Mouse (Mus musculus): ENCODE measurements around the gene Steap3.

The Steap3 gene

DNA sequence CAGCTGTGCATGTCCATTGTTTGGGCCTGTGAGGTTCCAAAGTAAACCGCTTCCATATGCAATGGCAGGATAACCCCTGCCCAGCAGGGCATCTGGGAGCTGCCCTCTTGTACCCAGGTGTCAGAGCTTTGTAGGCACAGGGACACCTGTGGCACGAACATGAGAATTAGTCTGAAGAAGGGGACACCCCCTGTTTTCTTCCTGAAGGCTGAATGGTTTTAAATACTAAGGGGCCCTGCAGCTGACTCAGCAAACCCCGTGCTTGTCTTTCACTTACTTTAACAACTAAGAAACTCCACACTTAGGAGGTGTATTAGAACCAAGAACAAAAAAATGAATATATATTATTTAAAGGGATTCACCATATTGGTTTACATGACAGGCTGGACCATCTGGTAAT lies 74.4 kb downstream of the Steap3 start:
- DNase-seq (ENCODE audit: low read depth), result no peak

DNA sequence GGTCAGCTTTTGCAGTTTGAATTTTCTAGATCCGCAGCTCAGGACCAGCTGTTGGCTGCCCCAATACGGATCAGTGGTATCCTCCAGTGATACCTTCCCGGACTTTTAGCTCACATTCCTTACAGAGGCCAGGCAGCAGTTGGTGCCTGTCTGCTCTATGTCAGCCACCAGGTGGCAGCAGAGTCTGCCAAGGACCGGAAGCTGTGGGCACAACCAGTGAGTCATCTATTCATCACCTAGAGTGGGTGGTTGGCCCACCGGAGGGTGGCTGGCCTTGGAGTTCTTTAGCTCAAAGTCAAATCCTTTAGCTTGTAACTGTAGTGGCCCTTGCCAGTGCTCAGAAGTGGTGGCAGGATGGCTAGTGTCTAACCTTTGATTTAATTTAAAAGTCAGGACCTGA lies 75.3 kb downstream of the Steap3 start:
- peak; percentile 89 for DNase-seq (ENCODE audit: low read depth)

DNA sequence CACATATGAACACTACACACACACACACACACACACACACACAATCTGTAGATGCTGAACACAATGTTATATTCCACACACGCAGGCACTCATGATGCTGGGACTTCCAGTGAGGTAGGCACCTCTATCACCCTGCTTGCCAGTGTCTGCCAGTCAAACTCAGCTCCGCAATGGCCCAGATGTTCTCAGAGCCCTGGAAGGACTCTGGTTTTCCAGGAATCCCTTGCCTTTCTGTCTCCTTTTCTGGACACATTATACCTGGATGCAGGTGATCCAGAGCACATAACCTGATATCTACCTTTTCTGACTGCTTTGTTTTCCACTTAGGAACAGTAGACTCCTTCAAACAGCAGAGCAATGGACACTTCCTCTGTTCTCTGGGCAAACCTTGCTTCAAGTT lies 75.8 kb downstream of the Steap3 start:
- no peak for DNase-seq (ENCODE audit: low read depth)

DNA sequence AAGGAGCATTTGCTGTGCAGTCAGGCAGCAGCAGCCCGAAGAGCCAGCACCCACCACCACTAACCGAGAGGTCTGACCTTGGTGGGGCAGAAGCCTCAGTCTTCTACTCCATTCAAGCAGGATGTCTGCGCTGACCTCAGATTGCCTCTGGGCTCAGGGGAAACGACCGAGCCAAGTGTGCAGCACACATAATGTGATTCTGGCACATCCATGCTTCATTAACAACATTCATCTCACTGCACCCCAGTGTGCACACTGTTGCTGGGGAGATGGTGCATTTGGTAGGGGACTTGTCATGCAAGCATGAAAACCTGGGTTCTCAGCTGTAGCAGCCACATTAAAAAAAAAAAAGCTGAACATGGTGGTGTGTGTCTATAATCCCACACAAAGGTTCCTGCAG lies 76.6 kb downstream of the Steap3 start:
- DNase-seq (ENCODE audit: low read depth), result no peak

DNA sequence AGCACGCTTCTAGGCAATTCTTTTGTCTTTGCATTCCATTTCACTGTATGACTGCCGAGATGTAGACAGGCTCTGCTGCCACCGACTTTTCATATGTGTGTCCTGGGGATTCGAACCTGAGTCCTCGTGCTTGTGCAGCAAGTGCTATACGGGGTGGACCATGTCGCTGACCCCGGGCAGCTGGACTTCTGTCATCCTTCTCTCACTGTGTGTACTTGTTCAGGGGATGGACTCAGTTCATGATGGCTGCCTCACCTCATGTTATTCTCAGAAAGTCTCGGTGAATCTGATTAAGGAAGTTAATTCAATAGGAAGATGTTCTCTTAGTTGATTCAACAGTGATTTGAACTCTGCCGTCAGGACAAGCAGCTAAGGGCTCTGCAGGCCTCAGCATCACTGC lies 78.9 kb downstream of the Steap3 start:
- DNase-seq (ENCODE audit: low read depth), result no peak

DNA sequence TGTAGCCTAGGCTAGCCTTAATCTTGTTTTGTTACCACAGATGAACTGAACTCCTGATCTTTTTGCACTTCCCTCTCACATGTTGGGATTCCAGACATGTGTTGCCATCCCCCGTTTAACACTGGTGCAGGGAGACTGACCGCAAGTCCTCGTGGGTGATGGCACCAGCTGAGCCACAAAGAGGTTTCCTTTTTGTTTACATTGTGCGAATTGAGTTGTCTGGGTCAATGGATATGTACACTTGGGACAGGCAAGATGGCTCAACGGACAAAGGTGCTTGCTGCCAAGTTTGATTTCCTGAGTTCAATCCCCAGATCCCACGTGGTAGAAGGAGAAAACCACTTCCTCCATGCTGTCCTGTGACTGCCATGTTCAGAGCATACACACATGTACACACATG lies 80.2 kb downstream of the Steap3 start:
- DNase-seq (ENCODE audit: low read depth), result no peak

DNA sequence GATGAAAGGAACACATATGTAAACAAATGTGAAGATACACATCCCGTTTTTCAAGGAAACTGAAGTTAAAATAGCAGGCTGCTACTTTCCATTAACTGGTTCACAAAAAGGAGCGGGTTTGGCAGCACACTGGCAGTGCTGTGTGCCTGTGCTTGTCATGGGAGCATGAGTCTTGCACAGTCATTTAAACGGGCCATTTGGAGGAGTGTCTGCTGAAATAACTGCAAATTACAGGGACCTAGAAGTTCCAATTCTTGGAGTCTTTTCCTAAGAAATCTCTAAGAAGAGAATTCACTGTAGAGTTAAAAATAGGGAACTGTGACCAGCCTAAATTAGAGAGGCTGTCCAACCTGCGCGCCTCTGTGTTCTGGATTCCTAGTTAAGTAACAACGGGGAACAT lies 81.6 kb downstream of the Steap3 start:
- no peak for DNase-seq (ENCODE audit: low read depth)

DNA sequence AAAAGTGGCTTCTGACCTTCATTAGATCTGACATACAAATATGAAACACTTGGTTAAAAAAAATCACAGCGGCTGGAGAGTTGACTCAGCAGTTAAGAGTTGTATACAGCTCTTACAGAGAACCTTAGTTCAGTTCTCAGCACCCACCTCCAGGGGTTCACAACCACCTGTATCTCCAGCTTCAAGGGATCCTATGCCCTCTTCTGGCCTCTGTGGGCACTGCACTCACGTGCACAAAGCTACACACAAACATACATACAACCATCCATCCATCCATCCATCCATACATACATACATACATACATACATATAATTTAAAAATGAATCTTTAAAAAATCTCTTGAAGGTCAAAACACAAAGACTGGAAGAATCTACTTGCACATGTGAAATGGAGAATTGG lies 82.2 kb downstream of the Steap3 start:
- DNase-seq (ENCODE audit: low read depth), result no peak

DNA sequence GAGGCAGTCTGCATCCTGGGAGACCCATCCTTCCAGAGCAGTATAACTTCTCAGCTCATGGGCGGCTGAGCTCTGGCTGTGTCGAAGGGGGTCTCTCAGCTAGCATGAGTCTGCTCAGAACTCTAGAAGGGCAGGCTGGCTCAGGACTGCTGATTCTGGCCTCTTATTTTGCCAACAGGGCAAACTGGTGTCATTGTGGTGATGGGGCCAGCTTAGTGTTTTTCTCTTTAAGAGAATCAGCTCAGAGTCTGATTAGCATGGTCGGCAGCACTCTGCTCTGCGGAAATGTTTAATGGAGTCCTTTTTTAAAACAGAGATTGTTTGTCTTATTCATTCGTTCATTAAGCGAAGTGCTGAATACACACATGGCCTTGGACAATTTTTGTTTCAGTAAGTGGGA lies 83.3 kb downstream of the Steap3 start:
- no peak for DNase-seq (ENCODE audit: low read depth)

DNA sequence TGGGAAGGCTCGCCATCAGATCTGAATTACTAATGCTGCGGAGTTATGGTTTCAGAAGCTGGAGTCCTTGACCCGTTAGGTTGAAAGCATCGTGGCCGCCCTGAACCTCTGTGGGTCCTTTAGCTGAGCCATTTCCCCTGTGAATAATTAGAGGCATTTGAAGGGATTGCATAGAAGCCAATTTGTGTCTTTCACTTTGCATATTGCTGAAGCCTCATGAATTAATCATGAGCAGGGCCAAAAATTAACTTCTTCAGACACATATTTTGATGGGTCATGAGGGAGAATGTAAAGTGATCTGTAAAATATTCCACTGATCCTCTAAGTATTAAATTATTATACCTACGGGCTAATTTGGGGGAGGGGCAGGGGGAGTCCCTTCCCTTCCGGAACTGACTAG lies 85.4 kb downstream of the Steap3 start:
- DNase-seq (ENCODE audit: low read depth), result no peak

DNA sequence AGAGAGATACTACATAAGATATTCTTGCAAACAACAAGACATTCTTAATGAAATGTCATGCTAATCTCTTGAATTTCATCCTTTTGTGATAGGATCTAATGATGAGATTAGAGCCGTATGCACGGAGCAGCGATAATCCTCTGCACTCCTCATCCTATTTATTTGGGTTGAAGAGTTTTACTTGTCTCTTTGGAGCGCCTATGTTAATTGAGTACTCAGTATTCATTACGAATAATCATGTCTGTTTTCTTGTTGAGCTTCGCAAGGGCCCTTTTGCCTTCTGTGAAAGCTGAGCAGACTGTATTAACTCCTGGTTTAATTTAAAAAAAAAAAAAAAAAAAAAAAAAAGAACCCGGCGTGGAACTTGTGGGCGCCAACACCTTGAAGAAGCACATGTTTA lies 85.8 kb downstream of the Steap3 start:
- DNase-seq (ENCODE audit: low read depth), result no peak

DNA sequence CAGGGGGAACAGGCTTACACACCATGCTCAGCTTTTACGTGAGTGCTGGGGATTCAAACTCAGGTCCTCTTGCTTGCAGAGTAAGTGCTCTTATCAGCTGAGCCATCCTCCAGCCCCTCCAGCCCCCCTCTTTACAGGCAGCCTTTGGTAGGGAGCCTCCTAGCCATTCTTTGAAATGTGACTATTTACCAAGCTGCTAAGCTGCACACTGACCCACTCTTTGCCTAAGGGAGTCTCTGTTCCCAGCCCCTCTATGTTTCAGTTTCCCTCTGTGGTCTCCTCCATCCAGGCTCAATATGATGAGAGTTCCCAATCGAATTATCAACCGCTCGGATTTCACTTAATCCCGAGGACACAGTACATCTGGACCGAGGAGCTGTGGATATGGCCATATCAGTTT lies 86.3 kb downstream of the Steap3 start:
- DNase-seq (ENCODE audit: low read depth), result no peak

DNA sequence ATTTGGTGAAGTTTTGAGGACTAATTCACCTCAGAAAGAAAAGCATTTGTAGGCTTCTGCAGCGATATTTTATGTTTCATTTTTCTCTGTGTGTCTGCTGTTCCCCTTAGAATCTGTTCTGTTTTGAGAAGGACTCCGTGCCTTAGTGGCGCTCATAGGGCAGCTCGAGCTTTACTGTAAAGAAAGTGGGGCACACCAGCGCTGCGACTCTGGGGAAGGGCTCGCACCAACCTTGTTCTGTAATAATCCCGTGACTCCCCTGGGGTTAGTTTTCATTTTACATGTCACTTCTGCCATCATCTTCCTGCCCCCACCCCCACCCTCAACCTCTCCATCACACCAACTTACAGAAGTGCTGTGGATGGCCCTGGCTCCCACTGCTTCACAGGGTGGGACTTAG lies 95.4 kb downstream of the Steap3 start:
- DNase-seq (ENCODE audit: low read depth), result no peak

DNA sequence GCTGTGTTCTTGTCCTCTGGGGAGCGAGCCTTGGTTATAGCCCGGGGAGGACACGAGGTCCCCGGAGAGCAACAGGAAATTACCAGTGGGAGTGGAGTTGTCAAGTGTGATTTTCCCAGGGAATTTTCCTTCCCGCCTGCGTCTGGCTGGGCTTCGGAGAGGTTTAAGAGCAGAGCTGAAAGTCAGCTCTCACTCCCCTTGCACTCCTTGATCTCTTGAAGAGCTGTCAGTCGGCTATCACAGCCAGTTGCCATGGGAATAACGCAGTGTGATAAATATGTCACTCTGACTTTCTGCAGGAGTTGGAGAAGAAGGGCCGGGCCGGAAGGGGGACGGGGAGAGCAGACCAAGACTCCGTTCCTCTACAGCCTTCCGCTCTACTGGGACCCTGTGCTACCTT lies 96.2 kb downstream of the Steap3 start:
- DNase-seq (ENCODE audit: low read depth), result no peak

DNA sequence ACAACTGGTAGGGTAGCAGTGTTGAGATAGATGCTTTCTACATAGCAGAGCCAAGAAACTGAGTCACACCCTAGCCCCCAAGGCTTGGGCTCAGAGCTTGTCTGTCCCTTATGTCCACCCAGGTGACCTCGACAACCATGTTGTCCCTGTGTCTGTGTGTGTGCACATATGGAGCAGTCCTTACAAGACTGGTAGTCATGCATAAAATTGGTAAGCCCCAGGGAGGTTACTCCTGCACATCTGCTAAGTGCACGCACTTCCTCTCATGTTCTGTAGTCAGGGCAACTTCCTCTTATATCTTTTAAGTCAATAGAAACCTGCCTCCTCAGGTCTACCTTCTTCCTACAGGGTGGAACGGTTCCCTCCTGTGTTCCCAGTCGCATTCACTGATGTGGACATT lies 97.5 kb downstream of the Steap3 start:
- no peak for DNase-seq (ENCODE audit: low read depth)

DNA sequence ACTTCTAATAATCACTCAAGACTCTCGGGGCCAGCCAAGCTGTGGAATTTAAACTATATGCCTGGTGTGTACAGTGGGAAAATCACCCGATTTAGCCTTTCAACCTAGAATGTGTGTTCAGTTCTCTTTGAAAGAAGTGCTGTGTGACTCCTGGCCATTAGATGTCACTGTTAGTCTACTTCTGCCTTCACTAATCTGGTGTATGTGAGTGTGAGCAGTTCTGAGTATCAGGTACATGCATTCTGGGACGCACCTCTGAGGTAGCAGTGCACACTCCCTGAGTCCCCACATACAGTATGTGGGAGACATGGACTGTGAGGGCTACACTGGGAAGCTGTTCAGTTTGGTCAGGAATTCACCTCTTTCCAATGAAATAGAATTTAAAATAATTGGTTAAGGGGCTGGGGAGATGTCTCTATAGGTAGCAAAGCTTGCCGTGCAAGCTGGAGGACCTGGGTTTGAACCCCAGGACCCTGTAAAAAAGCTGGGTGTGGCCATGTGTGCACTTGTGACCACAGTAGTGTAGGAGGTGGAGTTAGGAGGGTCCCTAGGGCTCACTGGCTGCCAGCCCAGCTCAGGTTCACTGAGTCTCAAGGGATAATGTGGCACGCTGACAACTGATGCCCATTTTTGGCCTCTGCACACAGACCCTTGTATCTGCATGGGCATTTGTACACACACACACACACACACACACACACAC lies 100.5 kb downstream of the Steap3 start:
- DNase-seq (ENCODE audit: low read depth), result peak; percentile 56

DNA sequence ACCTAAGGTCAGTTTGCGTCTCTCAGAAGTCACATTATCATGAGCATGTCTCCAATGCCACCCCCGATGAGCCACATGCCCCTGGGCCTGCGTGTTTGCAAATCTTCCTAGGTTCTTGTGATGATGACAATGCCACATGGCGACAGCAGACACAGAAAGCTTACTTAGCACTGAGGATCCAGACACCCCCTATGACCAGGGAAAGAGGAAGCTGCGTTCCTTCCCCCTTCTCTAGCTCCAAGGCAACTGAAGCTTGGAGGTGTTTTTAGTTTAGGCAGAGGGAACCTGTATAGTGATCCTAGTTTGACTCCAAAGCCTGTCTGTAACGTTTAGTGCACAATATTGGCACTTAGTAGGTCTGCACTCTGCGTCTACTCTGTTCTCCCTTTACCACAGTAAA lies 102.2 kb downstream of the Steap3 start:
- DNase-seq (ENCODE audit: low read depth), result no peak

DNA sequence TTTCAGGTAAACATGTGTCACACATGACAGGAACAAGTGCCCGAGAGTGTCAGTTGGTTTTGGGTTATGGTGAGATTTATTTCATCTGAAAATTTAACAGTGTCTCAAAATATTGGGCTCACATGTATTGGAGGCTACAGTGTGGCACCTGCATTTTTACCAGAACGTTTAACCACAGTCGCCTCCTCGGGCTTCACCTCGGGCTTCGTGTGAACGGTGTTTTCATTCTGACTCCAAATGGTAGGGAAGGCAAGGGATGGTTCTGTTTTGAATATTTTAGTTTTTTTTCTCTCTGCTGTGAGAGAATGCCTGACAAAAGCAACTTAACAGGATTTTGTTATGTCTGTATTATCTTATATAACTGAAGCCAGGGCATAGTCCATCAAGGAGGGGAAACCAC lies 103.8 kb downstream of the Steap3 start:
- no peak for DNase-seq (ENCODE audit: low read depth)

DNA sequence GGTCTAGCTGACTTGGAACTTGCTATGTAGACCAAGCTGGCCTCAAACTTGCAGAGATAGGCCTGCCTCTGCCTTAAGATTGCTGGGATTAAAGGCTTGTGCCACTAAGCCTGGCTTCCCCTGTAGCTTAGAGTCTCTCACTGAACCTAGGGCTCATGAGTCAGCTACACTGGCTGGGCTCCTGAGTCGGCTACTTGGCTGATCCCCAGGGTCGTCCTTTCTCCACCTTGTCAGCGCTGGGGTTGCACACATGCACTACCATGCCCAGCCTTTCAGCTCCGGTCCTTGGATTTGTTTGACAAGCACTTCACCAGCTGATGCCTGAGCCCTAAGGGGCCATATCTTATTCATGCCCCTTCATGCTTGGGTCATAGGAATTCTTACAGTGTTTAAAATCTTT lies 104.5 kb downstream of the Steap3 start:
- DNase-seq (ENCODE audit: low read depth), result no peak

DNA sequence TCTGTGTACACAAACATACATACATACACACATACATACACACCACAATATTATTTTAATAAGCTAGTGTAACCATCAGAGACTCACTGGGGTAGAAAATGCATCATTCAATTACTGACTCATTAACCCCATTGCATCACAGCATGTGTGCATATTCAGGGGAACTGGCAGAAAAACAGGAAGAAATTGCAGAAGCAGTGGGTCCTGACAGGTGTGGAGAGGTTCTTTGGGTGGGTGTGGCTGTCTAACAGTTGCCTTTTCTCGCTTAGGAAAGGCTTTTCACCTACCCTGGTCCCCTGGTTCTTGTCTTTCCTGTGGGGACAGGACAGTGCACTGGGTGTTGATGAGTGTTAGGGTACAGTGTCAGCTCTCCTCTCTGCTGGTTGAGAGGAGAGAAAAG lies 109.9 kb downstream of the Steap3 start:
- DNase-seq (ENCODE audit: low read depth), result peak; percentile 51

DNA sequence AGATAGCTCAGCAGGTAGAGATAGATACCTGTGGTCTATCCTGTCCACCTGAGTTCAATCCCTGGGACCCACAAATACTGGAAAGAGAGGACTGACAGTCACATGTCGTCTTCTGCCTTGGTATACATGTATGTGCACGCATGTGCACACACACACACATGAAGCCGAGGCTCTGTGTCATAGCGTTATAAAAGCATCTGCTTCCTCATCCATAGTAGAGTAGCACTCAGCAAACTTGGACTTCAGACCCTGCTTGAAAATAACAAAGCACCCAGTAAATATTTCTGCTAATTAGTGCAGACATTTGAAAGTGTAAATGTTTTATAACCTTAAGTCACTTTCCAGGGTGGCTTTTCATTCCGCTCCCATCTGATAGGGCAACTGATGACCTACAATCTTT lies 111.0 kb downstream of the Steap3 start:
- DNase-seq (ENCODE audit: low read depth), result no peak

DNA sequence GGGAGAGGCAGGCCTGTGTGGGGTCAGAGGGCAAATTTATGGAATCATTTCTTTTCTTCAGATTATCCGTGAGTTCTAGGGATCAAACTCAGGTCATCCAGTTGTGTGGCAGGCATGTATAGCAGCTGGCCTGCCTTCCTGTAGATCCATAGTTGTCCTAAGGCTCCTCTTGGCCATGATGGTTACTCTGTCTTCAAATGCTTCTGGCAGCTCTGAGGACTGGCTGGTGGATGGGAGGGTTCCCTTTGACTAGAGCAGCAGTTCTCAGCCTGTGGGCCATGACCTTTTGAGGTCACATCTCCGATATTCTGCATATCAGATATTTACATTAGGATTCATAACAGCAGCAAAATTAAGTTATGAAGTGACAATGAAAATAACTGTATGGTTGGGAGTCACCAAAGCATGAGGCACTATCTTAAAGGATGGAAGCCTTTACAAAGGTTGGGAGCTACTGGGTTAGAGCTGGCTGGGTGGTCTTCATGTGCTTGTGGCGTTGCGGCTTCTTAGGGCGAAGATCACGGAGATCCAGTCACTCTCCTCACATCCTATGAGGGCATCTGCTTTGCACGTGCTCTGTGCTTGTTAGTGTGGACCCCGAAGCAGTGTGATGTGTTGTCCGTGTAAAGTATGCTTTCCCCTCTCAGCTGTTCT lies 113.9 kb downstream of the Steap3 start:
- no peak for DNase-seq (ENCODE audit: low read depth)

DNA sequence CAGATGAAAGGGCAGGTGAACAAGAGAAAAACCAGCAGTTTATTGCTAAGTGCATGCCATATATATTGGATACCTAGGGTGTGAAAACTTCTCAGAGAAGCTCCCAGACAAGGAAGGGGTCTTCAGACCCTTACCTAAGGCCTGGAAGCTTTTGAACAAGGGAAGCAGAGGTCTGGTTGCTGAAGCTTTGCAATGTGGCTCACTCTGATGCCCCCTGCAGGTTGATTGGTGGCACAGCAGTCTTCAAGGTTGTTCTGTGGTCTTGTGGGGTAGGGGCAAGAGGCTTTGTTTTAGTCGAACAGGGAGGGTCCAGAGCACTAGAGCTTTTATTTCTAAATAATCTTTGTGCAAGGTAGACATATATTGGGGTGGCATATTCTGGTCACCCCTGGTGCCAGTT lies 117.2 kb downstream of the Steap3 start:
- DNase-seq (ENCODE audit: low read depth), result peak; percentile 53

DNA sequence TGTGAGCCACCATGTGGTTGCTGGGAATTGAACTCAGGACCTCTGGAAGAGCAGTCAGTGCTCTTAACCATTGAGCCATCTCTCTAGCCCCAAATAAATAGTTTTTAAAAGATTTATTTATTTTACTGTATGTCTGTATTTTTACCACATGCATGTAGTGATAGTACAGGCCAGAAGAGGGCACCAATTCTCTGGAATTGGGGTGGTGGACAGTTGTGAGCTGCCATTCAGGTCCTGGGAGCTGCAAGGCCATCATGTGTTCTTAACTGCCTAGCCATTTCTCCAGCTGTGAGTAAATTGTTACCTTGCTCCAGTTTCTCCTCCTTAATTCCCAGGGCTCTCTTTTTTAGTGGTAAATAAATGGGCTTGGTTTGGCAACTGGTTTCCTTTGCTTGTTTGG lies 118.3 kb downstream of the Steap3 start:
- DNase-seq (ENCODE audit: low read depth), result peak; percentile 75
